Mouse (Mus musculus) adrenal gland, adult 2 months (tissue): ENCODE results near the gene Upk3a. TPM values are rescaled to one million over a fixed set of nuclear protein-coding genes. Genes with fewer than 3 reads are reported as not detected.

ENCODE experiments used
- DNase-seq: peaks from one replicate; pipeline ENCODE4 v3.0.0; 2021
- polyA plus RNA-seq: library from polyadenylated mRNA; depleted of rRNA; stranded (reverse); fragments of >200 nt; gene quantifications from 2 replicates; pipeline ENCODE4 v1.2.3, GENCODE M21; 2012; rRNA removed
- total RNA-seq, 2 experiments: library from RNA; stranded (reverse); gene quantifications; 2 replicates each; pipeline ENCODE4 v1.2.3; 2021

Upk3a gene
- total and polyA plus RNA-seq, 3 experiments, result not detected

GRCm38 (mm10) chr15:85054098-85054497, 37.2 kb downstream of the Upk3a start:
- no peak for DNase-seq

GRCm38 (mm10) chr15:85055186-85055585, 38.2 kb downstream of the Upk3a start:
- peak; percentile 47 for DNase-seq

- no peak for DNase-seq
These were observed 46.5 kb downstream of the Upk3a start for GRCm38 (mm10) chr15:85063421-85063820.

GRCm38 (mm10) chr15:85070561-85070960, 53.6 kb downstream of the Upk3a start:
- DNase-seq, result peak; percentile 44

Other genes with a start within 250 kb of the Upk3a start
- 1 to 10 TPM; 1.7 to 1.8 TPM for gene Phf21b, start 161.1 kb upstream of the Upk3a start, total RNA-seq
- 5.2 and 5.5 TPM in 2 replicates for gene Phf21b, start 161.1 kb upstream of the Upk3a start, polyA plus RNA-seq
- under 1 TPM; 0.14 to 0.17 TPM for gene Gm29666, start 97.1 kb upstream of the Upk3a start, total RNA-seq
- 0.10 and 0.15 TPM in 2 replicates for gene Gm29666, start 97.1 kb upstream of the Upk3a start, polyA plus RNA-seq
- gene Nup50, start 93.7 kb upstream of the Upk3a start, total RNA-seq, result 10 to 100 TPM; 31.8 to 44.1 TPM
- gene Nup50, start 93.7 kb upstream of the Upk3a start, polyA plus RNA-seq, result 6.0 and 6.6 TPM in 2 replicates
- 10 to 100 TPM; 24.1 to 41.5 TPM for gene 5031439G07Rik, start 28.6 kb upstream of the Upk3a start, total RNA-seq
- gene 5031439G07Rik, start 28.6 kb upstream of the Upk3a start, polyA plus RNA-seq, result 17.7 and 18.2 TPM in 2 replicates
- gene Fam118a, start 11.8 kb downstream of the Upk3a start, total RNA-seq, result 10 to 100 TPM in 1 of 2 experiments, 1 to 10 TPM in 1; 6.0 to 12.4 TPM
- gene Fam118a, start 11.8 kb downstream of the Upk3a start, polyA plus RNA-seq, result 2.4 and 3.0 TPM in 2 replicates
- gene Smc1b, start 114.8 kb downstream of the Upk3a start, total RNA-seq, result not detected
- gene Smc1b, start 114.8 kb downstream of the Upk3a start, polyA plus RNA-seq, result 0.02 TPM in 1 of 2 replicates, not detected in the other
- not detected for gene Ribc2, start 114.9 kb downstream of the Upk3a start, total RNA-seq
- gene Ribc2, start 114.9 kb downstream of the Upk3a start, polyA plus RNA-seq, result not detected in 2 replicates
- 10 to 100 TPM; 34.0 to 38.5 TPM for gene Fbln1, start 188.8 kb downstream of the Upk3a start, total RNA-seq
- 37.6 and 42.1 TPM in 2 replicates for gene Fbln1, start 188.8 kb downstream of the Upk3a start, polyA plus RNA-seq